Mouse (Mus musculus): Measurements from ENCODE around the gene Magea4. TPM values are rescaled to one million over a fixed set of nuclear protein-coding genes. Genes with fewer than 3 reads are reported as not detected.

Gene Magea4
- not detected for total RNA-seq (2021)
- long read RNA-seq, experiment 1: 0 reads
- long read RNA-seq, experiment 2: 0 reads

DNA sequence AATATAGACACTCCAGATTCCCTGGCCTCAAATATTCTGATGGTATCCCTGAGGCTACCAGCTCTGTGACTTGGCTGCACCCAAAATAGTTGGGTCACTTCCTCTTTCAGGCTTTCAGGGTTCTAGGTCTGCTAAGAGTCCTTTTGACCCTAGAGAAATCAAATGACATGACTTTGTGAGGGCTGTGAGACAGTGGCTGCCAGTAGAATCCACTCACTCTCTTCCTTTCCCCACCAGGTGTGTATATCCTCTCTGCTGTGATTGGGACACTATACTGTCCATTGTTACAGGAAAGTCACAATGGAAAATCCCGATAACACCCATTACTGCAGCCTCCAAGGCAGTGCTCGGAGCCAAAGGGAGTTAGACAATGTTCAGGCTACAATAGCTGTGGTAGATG is at the start of gene Magea4:
TSS of gene Magea4 (plus strand) at position 301 of the 400 bp plus-strand sequence.
- no peak for DNase-seq (ENCODE audit: low spot score in 2 of 2)

DNA sequence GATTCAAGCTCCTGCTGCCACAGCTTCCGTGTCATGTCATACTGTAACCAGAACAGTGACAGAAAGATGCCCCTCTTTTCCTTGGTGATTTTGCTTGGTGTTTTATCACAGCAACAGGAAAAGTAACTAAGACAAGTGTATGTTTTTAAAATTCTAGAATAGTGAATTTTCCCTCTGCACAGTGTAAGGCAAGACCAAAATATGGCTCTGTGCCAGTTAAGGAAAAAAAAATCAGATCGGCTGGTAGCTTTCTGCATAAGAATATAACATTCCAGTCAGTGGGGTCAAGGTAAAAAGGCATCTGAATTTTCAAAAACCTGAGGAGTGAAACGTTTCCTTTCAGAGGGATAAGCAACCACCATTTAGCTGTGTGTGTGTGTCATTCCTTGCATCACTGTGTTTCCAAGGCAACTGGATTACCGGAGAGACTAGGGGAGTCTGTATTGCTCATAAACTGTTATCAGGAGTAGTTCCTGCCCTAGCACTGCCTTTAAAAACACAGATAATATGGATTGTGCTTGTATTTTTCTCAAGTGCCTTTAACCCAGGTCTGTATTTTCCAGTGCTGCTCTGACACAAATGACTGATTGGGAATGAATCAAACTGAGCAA is 18.8 kb upstream of the Magea4 start:
- no peak for DNase-seq (ENCODE audit: low spot score in 2 of 2)

DNA sequence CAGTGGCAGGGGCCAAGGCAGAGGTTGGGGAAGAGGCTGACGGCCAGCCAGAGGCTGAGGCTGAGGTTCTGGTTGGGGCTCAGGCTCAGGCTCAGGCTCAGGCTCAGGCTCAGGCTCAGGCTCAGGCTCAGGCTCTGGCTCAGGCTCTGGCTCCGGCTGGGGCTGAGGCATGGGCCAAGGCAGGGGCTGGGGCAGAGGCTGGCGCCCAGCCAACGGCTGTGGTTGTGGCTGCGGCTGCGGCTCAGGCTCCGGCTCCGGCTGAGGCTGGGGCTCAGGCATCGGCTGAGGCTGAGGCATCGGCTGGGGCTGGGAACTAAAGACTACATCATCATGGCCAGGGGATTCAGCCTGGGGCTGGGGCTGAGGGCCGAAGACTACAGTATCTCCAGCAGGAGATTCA is 48.8 kb downstream of the Magea4 start:
- DNase-seq (ENCODE audit: low spot score in 2 of 2): no peak

Small RNAs within 50 kb of the gene (microRNA-seq; reads per million reads assigned to microRNA genes)
- gene Mir224 (0.99 to 4.0 reads per million in 2 experiments), gene Mir452 (0 reads per million in 2 experiments)

Other genes starting within 250 kb of the Magea4 start
- gene Fate1, start 249.0 kb upstream of the Magea4 start, total RNA-seq (2021): under 1 TPM; 0.42 TPM
- gene Cnga2, start 230.2 kb upstream of the Magea4 start, total RNA-seq (2021): under 1 TPM; 0.35 to 0.40 TPM
- gene Gabre, start 52.8 kb downstream of the Magea4 start, total RNA-seq (2021): under 1 TPM; 0.19 to 0.23 TPM
- gene Magea10, start 164.8 kb downstream of the Magea4 start, total RNA-seq (2021): not detected

All from left cerebral cortex, adult 18-20 months (tissue).